Mouse (Mus musculus) macrophage (primary cell): ENCODE results near the gene Ddx39. TPM values are rescaled to one million over a fixed set of nuclear protein-coding genes. Genes with fewer than 3 reads are reported as not detected.

Source experiments
- H3K27ac ChIP-seq: fragments of 350-480 bp; formaldehyde crosslinking; 2 replicates; pipeline ENCODE4 v1.9.0; 2021
- H3K36me3 ChIP-seq: fragments of 350-480 bp; formaldehyde crosslinking; 2 replicates; pipeline ENCODE4 v1.9.0; 2021; ENCODE audit errors: inconsistent target
- H3K4me3 ChIP-seq: fragments of 350-480 bp; formaldehyde crosslinking; 2 replicates; pipeline ENCODE4 v1.9.0; 2021; ENCODE audit errors: inconsistent target
- H3K79me2 ChIP-seq: fragments of 350-480 bp; formaldehyde crosslinking; 2 replicates; pipeline ENCODE4 v1.9.0; 2021; ENCODE audit errors: inconsistent target
- WGBS: methylation state at CpG from one replicate; pipeline ENCODE4 v1.1.7; 2026; ENCODE audit warnings: inconsistent platforms; ENCODE audit not compliant: missing documents; 5-methylcytosine and 5-hydroxymethylcytosine counted together
- polyA plus RNA-seq: library from polyadenylated mRNA; stranded (reverse); fragments of 250-400 nt; gene quantifications from 3 replicates; pipeline ENCODE4 v1.2.4, GENCODE M21; 2018; ENCODE audit warnings: inconsistent platforms
- total RNA-seq, 78 experiments: library from RNA; depleted of rRNA; stranded (reverse); fragments of 250-400 nt; gene quantifications; 1 replicate in 9 of 78; 2 replicates in 24 of 78; 3 replicates in 43 of 78; 4 replicates in 2 of 78; pipeline ENCODE4 v1.2.4; 2018; ENCODE audit warnings: inconsistent platforms in 56 of 78

Ddx39 gene
- 10 to 100 TPM in 24 of 26 experiments, 1 to 10 TPM in 2; 8.1 to 68.9 (median 39.1) TPM for total RNA-seq (2018; cell fraction: chromatin; rRNA removed)
- total RNA-seq (2018; cell fraction: cytosol; rRNA removed), result 10 to 100 TPM; 19.7 to 36.9 (median 27.3) TPM
- 10 to 100 TPM; 14.2 to 62.7 (median 30.3) TPM for total RNA-seq (2018; cell fraction: nucleus; rRNA removed)
- polyA plus RNA-seq, result 12.5 to 63.9 TPM (median 26.0 TPM) in 3 replicates

DNA sequence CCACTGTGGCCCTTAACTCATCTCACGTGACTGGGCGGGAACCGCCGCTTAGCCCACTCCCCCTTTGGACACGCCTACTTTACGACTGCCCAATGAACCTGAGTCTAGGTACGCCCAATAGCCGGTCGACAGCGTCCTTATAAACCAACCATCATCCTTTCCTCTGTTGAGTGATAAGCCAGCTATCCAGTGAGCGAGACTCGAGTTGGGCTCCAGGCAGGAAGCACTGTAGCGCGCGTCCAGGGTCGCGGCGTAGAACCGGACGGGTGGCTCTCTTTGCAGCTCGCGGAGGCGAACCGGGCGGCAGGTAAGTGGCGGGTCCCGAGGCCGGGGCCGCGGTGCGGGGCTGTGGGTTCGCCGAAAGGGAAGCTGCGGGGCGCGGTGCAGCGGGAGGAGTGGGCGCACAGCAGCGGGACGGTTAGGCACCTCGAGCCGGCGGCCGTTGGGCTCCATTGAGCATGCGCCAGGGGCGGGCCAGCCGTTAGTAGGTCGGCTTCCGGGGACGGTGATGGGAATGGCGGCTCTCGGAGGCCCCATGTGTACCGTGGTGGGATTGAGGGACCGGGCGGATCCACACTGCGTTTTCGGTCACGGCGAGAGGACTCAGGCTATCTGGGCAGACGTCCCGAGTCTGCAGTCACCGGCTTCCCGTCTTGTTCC is at the start of gene Ddx39:
Gene Ddx39, plus strand, starts transcription at position 147 of the 660 bp plus-strand sequence.
- Histone ChIP-seq H3K36me3 (peaks cover 5% of the 10 kb centered on the region; the same call in 1 of the 2 replicates), H3K27ac (peak within 1 kb of the TSS; percentile 56), H3K79me2 (peaks cover 48% of the 10 kb centered on the region), H3K4me3 (peak within 1 kb of the TSS; percentile 99)
- 1% methylated on average over 61 of the region's 63 CpGs for WGBS

DNA sequence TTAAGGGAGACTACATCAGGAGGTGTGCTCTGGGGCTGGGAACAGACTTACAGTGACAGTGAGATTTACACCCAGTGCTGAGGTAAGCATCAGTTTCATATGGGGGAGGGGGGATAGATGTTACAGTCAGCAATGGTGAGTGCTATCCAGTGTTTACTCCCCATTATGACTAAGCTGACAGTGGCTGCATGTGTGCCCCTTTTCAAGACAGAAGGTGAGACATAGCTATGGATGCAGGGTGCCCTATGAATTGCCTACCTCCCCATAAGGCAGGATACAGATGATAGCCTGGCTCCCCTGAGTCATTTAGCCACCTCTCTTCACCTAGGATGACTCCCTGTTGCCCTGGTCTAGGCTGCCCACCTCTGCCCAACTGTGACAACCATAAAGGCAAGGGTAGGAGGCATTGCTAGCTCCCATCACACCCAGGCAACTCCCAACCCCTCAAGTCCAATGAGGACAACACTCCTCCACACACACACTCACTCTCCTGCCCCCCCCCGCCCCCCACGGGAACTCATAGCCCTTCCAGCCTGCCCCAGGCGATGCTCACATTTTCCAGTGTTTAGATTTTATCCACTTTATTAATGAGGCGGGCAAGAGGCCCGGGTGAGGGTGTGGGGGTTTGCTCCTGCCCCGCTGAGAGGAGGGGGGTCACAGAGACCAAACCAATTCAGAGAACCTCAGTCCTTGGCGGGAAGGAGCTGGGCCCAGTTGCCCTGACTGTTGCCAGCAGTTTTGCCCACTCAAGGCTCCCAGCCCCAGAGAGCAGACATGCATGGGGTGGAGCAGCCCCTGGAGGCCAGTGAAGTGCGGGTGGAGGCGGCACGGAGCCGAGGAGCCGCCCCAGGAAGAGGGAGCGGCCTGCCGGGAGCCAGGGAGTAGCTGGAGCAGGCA is 48.8 kb upstream of the Ddx39 start, which contains the start of gene Ptger1:
Gene Ptger1, plus strand, starts transcription at position 710 of the 897 bp plus-strand sequence.
- peaks cover 25% of the 10 kb centered on the region for H3K36me3 ChIP-seq
- no peak within 1 kb of the TSS for H3K4me3 ChIP-seq
- no peak within 1 kb of the TSS for H3K27ac ChIP-seq
- H3K79me2 ChIP-seq, result no peaks in the 10 kb centered on the region
- WGBS, result 46% methylated on average over 14 of the region's 14 CpGs

DNA sequence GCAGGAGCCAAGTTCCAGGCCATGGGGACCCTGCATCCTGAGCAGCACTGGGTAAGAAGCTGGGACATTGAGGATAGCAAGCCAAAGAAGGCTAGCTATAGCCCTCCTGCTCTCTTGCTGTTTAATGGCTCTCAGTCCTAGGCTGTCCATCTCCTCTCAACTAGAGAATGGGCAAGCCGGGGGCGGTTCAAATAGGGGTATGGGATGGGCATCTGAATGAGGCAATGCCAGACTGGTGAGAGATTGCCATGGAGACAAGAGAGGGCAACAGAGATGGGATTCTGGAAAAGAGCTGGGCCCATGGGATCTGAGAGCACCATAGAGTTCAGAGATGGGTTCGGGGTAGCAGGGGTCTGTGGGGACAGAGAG is 48.1 kb upstream of the Ddx39 start:
- WGBS, result 100% methylated on average over 3 of the region's 3 CpGs
- Histone ChIP-seq H3K36me3 (peaks cover 31% of the 10 kb centered on the region), H3K27ac (no peak overlapping the region), H3K4me3 (no peak overlapping the region), H3K79me2 (no peaks in the 10 kb centered on the region)

GRCm38 (mm10) chr8:83667526-83667925 is 47.5 kb upstream of the Ddx39 start:
- peaks cover 38% of the 10 kb centered on the region for H3K36me3 ChIP-seq
- no peak overlapping the region for H3K4me3 ChIP-seq
- no peaks in the 10 kb centered on the region for H3K79me2 ChIP-seq
- WGBS, result 89% methylated on average over 10 of the region's 10 CpGs
- no peak overlapping the region for H3K27ac ChIP-seq

DNA sequence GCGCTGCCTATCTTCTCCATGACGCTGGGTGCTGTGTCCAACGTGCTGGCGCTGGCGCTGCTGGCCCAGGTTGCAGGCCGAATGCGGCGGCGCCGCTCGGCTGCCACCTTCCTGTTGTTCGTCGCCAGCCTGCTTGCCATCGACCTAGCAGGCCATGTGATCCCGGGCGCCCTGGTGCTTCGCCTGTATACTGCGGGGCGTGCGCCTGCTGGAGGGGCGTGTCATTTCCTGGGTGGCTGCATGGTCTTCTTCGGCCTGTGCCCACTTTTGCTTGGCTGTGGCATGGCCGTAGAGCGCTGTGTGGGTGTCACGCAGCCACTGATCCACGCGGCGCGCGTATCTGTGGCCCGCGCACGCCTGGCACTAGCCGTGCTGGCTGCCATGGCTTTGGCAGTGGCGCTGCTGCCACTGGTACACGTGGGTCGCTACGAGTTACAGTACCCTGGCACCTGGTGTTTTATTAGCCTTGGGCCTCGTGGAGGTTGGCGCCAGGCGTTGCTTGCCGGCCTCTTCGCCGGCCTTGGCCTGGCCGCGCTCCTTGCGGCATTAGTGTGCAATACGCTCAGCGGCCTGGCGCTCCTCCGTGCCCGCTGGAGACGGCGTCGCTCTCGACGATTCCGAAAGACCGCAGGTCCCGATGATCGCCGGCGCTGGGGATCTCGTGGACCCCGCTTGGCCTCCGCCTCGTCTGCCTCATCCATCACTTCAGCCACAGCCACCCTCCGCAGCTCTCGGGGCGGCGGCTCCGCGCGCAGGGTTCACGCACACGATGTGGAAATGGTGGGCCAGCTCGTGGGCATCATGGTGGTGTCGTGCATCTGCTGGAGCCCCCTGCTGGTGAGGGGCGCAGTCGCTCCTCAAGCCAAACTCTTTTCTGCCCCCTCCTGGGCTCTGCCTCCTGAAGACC is 46.7 kb upstream of the Ddx39 start:
- no peaks in the 10 kb centered on the region for H3K79me2 ChIP-seq
- no peak overlapping the region for H3K4me3 ChIP-seq
- 62% methylated on average over 55 of the region's 80 CpGs for WGBS
- no peak overlapping the region for H3K27ac ChIP-seq
- peaks cover 45% of the 10 kb centered on the region for H3K36me3 ChIP-seq

- Histone ChIP-seq H3K36me3 (peaks cover 53% of the 10 kb centered on the region), H3K4me3 (no peak overlapping the region), H3K79me2 (no peaks in the 10 kb centered on the region), H3K27ac (no peak overlapping the region)
- WGBS, result 90% methylated on average over 16 of the region's 16 CpGs
These were observed 46.0 kb upstream of the Ddx39 start for GRCm38 (mm10) chr8:83669013-83669412.

GRCm38 (mm10) chr8:83672936-83673335 is 42.0 kb upstream of the Ddx39 start:
- no peaks in the 10 kb centered on the region; the same call in 1 of the 2 replicates for H3K79me2 ChIP-seq
- no peak overlapping the region for H3K27ac ChIP-seq
- peaks cover 92% of the 10 kb centered on the region for H3K36me3 ChIP-seq
- H3K4me3 ChIP-seq, result no peak overlapping the region
- WGBS, result 74% methylated on average over 5 of the region's 5 CpGs

- Histone ChIP-seq H3K27ac (no peak overlapping the region), H3K36me3 (peaks cover 100% of the 10 kb centered on the region), H3K4me3 (no peak overlapping the region), H3K79me2 (peaks cover 5% of the 10 kb centered on the region; the same call in 1 of the 2 replicates)
- 96% methylated on average over 5 of the region's 5 CpGs for WGBS
These were observed 40.5 kb upstream of the Ddx39 start for GRCm38 (mm10) chr8:83674497-83674896.

- Histone ChIP-seq H3K79me2 (peaks cover 5% of the 10 kb centered on the region; the same call in 1 of the 2 replicates), H3K27ac (no peak overlapping the region), H3K36me3 (peaks cover 99% of the 10 kb centered on the region), H3K4me3 (no peak overlapping the region)
- WGBS, result 98% methylated on average over 12 of the region's 12 CpGs
These were observed 35.1 kb upstream of the Ddx39 start for GRCm38 (mm10) chr8:83679866-83680265.

DNA sequence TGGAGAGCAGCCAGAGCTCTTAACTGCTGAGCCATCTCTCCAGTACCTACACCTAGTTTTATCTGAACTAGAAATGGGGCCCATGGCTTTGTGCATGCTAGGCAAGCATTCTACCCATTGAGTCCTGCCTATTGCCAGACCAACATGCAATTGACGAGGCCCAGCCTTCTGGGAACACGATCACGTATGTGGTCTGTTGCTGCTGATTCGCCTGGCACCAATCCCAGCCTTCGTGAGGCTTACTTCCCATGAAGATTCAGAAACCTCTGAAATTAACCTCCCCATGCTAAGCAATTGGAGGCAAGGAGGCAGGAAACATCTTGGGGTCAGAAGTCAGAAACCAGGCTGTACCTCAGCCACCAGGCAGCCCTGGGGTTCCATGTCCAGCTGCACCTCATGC is 34.4 kb upstream of the Ddx39 start:
- no peak overlapping the region for H3K4me3 ChIP-seq
- no peak overlapping the region for H3K27ac ChIP-seq
- H3K79me2 ChIP-seq, result peaks cover 8% of the 10 kb centered on the region; the same call in 1 of the 2 replicates
- peaks cover 99% of the 10 kb centered on the region for H3K36me3 ChIP-seq
- WGBS, result 90% methylated on average over 5 of the region's 5 CpGs

DNA sequence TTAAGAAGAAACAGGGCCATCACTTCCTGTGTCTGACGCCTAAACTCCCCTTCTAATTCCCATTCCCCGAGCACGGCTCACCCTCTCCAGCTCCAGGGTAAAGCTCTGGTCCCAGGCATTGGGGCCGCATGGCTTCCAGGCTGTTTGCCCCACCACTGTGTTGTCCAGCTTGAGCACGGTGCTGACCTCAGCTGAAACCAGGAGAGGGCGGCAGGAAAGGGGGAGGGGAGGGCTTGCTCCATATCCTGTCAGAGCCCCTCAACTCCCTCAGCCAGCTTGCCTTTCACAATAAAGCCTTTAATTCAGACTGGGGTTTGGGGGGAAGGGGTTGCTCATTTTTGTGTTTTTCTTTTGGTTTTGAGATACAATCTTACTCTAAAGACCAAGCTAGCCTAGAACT is 33.9 kb upstream of the Ddx39 start:
- H3K36me3 ChIP-seq, result peaks cover 99% of the 10 kb centered on the region
- no peak overlapping the region for H3K4me3 ChIP-seq
- 60% methylated on average over 6 of the region's 6 CpGs for WGBS
- no peak overlapping the region for H3K27ac ChIP-seq
- peaks cover 13% of the 10 kb centered on the region; the same call in 1 of the 2 replicates for H3K79me2 ChIP-seq

DNA sequence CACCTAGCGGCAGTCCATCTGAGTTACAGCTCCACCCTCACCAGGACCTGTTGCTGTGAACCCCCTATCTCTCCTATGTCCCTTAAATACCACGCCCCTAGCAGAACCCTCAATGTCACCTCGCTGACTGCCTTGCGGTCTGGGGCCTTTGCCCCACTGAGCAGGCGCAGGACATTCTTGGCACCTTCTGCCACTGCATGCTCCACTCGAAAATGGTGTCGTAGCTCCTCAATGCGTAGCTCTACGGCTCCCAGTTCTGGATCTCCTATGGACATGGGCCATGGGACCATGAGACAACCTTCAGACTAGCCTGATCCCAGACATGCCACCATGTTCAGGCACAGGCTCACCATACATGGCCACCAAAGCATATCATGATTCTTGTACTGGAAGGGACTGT is 30.5 kb upstream of the Ddx39 start:
- no peak overlapping the region for H3K4me3 ChIP-seq
- H3K27ac ChIP-seq, result no peak overlapping the region
- H3K36me3 ChIP-seq, result peaks cover 88% of the 10 kb centered on the region
- 95% methylated on average over 9 of the region's 9 CpGs for WGBS
- H3K79me2 ChIP-seq, result peaks cover 33% of the 10 kb centered on the region; the same call in 1 of the 2 replicates

- Histone ChIP-seq H3K79me2 (peaks cover 80% of the 10 kb centered on the region), H3K36me3 (peaks cover 72% of the 10 kb centered on the region), H3K27ac (no peak overlapping the region), H3K4me3 (no peak overlapping the region)
- 93% methylated on average over 6 of the region's 6 CpGs for WGBS
These were observed 25.7 kb upstream of the Ddx39 start for GRCm38 (mm10) chr8:83689264-83689663.
